Mouse (Mus musculus) gastrocnemius, postnatal 4 days (tissue): ENCODE data around the gene a. TPM values are rescaled to one million over a fixed set of nuclear protein-coding genes. Genes with fewer than 3 reads are reported as not detected.

Source experiments
- DNase-seq, 2 experiments: peaks; one replicate each; pipeline ENCODE4 v3.0.0; 2021 to 2022; ENCODE audit warnings: low spot score in 2 of 2, mixed read lengths in 2 of 2
- total RNA-seq, 2 experiments: library from RNA; stranded (reverse); gene quantifications; 2 replicates each; pipeline ENCODE4 v1.2.3; 2021

The a gene
- total RNA-seq, 2 experiments from 2014 or later: not detected

GRCm38 (mm10) chr2:155088264-155088663, 297.1 kb downstream of the a start:
- DNase-seq: no peak

GRCm38 (mm10) chr2:155090909-155091742, 299.9 kb downstream of the a start:
- DNase-seq: peak in 1 of 2 experiments; percentile 19

GRCm38 (mm10) chr2:155091743-155092075, 300.5 kb downstream of the a start:
- DNase-seq: no peak

- DNase-seq: no peak
Observed at GRCm38 (mm10) chr2:155093418-155093817, 302.2 kb downstream of the a start.

GRCm38 (mm10) chr2:155098720-155099380, 307.6 kb downstream of the a start:
- DNase-seq: no peak

GRCm38 (mm10) chr2:155099421-155099820, 308.2 kb downstream of the a start:
- no peak for DNase-seq

GRCm38 (mm10) chr2:155099994-155100795, 309.0 kb downstream of the a start:
- DNase-seq: no peak

Other genes starting within 250 kb of the a start
- under 1 TPM; 0.44 to 0.80 TPM for gene 1700003F12Rik, start 244.3 kb upstream of the a start, total RNA-seq
- gene Actl10, start 239.6 kb upstream of the a start, total RNA-seq: under 1 TPM; 0.25 to 0.29 TPM
- gene Necab3, start 232.5 kb upstream of the a start, total RNA-seq: 1 to 10 TPM; 1.8 to 2.1 TPM
- 10 to 100 TPM; 16.6 TPM for gene E2f1, start 221.5 kb upstream of the a start, total RNA-seq
- 10 to 100 TPM; 15.7 to 20.9 TPM for gene Pxmp4, start 187.7 kb upstream of the a start, total RNA-seq
- 1 to 10 TPM; 2.5 to 2.6 TPM for gene Zfp341, start 178.1 kb upstream of the a start, total RNA-seq
- under 1 TPM; 0.60 to 0.83 TPM for gene 4930519P11Rik, start 178.0 kb upstream of the a start, total RNA-seq
- gene Chmp4b, start 139.7 kb upstream of the a start, total RNA-seq: 100 to 1,000 TPM; 116 to 126 TPM
- gene Gm14214, start 21.4 kb upstream of the a start, total RNA-seq: not detected
- 100 to 1,000 TPM; 188 to 189 TPM for gene Raly, start 306 bp upstream of the a start, total RNA-seq
- 100 to 1,000 TPM in 1 of 2 experiments, 10 to 100 TPM in 1; 93.3 to 108 TPM for gene Eif2s2, start 101.5 kb downstream of the a start, total RNA-seq
- gene Gm14226, start 226.9 kb downstream of the a start, total RNA-seq: not detected